Mouse (Mus musculus) gastrocnemius, postnatal 4 days (tissue): ENCODE measurements at regions not wholly inside any gene's neighbourhood (a gene's known extent, or its start where the extent isn't known, plus 50 kb on each side); places are given as distances from the start of the nearest gene placed in this dataset.
A peak's percentile ranks its signal among the peaks of the same experiment; 100 is the strongest.

Source experiments
- DNase-seq, 2 experiments: peaks; one replicate each; pipeline ENCODE4 v3.0.0; 2021 to 2022; ENCODE audit warnings: low spot score in 2 of 2, mixed read lengths in 2 of 2

- DNase-seq, result no peak
Measured at GRCm38 (mm10) chr14:14594753-14595152, 107.3 kb upstream of the Slc4a7 start.

GRCm38 (mm10) chr14:14596057-14596809 is 105.8 kb upstream of the Slc4a7 start:
- no peak for DNase-seq

- no peak for DNase-seq
Measured at GRCm38 (mm10) chr14:14599586-14599985, 102.5 kb upstream of the Slc4a7 start.

- no peak for DNase-seq
Measured at GRCm38 (mm10) chr14:14599990-14600389, 102.1 kb upstream of the Slc4a7 start.

- no peak for DNase-seq
Measured at GRCm38 (mm10) chr14:14603439-14603838, 98.6 kb upstream of the Slc4a7 start.

- no peak for DNase-seq
Measured at GRCm38 (mm10) chr14:14607074-14607473, 95.0 kb upstream of the Slc4a7 start.

- DNase-seq, result no peak
Measured at GRCm38 (mm10) chr14:14612245-14612644, 89.8 kb upstream of the Slc4a7 start.

- DNase-seq, result no peak
Measured at GRCm38 (mm10) chr14:14620316-14620715, 81.8 kb upstream of the Slc4a7 start.

- no peak for DNase-seq
Measured at GRCm38 (mm10) chr14:14628673-14629072, 73.4 kb upstream of the Slc4a7 start.

- no peak for DNase-seq
Measured at GRCm38 (mm10) chr14:14631750-14632149, 70.3 kb upstream of the Slc4a7 start.

- peak in 1 of 2 experiments; percentile 11 for DNase-seq
Measured at GRCm38 (mm10) chr14:14632471-14632870, 69.6 kb upstream of the Slc4a7 start.

GRCm38 (mm10) chr14:14632951-14633931 is 68.8 kb upstream of the Slc4a7 start:
- DNase-seq, result peak; percentile 20 to 41

GRCm38 (mm10) chr14:14634021-14634420 is 68.1 kb upstream of the Slc4a7 start:
- DNase-seq, result no peak

GRCm38 (mm10) chr14:14639102-14640015 is 62.7 kb upstream of the Slc4a7 start:
- DNase-seq, result no peak

GRCm38 (mm10) chr14:14640023-14640441 is 62.0 kb upstream of the Slc4a7 start:
- DNase-seq, result no peak

- DNase-seq, result no peak
Measured at GRCm38 (mm10) chr14:14640557-14640956, 61.5 kb upstream of the Slc4a7 start.

- no peak for DNase-seq
Measured at GRCm38 (mm10) chr14:14643533-14643932, 58.5 kb upstream of the Slc4a7 start.

- no peak for DNase-seq
Measured at GRCm38 (mm10) chr14:14645084-14645483, 57.0 kb upstream of the Slc4a7 start.
